Mouse (Mus musculus): ENCODE measurements around the gene Eif2s2.

Gene Eif2s2

DNA sequence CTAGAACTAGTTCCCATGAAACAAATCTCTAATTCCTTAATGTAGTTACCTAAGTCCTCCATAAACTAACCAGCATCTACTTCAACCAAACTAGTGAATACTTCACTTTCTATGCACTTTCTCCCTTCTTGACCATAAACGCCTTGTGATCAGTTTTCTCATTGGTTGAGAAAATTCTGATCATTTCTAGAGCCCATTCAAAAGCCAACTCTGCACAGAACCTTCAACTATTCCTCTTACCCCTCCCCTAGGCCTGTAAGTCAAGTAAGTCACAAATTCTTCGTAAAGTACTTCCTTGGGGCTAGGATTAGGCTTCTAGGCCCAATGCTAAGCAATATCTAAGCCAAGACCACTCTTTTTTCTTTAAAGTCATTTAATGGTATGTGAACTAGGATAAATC lies 1.1 kb downstream of the Eif2s2 start:
- no peak for DNase-seq

DNA sequence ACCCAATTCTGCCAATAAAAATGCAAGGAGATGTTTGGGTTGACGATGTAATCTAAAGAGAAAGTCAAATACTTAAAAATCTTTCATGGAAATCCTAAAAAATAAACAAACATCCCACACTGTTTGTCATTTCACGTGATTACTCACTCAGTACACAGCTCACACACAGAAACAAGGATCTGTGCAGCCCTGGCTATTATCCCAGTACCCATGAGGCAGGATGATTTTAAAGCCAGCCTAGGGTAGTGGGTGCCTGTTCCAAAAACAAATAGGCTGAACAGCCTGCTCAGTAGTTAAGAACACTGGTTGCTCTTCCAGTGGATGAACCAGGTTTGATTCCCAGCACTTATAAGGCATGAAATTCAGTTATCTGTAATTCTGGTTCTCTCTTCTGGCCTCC lies 16.1 kb downstream of the Eif2s2 start:
- DNase-seq, result no peak

DNA sequence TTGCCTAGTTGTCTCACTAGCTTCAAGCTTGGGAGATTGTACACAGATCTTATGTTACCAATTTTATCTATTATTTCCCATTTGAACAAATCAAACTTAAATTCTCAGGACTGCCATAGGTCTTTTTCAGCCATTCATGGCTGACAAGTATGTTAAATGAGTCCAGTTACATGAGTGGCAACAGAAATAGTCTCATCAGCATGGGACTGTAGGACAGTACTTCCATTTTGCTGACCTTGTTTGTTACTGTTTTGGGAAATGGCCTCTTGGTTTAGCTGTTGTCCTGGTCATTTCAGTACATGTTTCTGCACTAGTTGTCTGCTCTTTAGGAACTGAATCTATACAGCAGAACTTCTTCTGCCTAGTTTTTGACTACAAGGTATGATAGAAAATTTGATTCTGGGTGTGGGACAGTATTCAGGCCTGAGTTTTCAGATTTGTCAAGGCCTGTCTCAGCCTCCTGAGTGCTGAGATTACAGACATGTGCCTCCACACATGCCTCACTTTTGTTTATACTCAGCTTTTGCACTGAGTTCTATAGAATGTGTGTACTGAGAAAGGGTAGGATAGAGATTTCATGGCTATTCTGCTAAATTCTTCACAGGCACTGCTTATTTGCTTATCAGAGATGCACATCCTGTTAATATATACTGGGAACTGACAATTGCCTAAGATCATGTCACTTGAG lies 22.6 kb downstream of the Eif2s2 start:
- no peak for DNase-seq

DNA sequence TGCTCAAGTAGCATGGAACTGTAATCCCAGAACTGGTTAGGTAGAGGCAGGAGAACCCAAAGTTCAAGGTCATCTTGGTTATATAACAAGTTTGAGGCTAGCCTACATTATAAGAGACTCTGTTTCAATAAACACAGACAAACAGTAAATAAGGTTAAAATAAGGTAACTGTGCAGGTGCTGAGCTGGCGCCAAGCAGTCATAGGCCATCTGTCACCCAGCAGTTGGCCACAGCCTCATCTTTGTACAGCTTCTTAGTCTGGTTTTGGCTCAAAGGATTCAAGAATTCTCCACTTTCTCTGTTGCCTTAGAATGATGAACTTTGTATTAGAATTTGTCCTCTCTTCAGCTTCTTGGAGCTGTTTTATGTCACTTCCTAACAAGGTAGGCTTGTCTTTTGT lies 24.6 kb downstream of the Eif2s2 start:
- no peak for DNase-seq

DNA sequence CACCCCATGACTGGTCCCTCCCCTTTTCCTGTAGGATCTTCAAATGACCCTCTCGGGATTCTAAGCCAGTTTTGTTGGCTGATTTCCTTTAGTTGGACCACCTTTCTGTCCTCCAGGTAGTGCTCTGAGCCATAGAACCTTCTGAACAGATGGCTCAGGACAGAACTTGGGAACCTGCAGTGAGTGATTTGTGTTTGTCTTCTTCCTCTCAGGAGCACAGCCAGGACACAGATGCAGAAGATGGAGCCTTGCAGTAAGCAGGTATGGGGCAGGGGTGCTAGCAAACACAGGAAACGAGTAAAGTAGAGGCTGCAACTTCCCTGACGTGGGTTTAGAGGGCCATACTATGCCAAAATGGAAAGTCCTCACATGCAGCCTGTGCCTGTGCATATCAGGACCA lies 27.0 kb downstream of the Eif2s2 start:
- no peak for DNase-seq

DNA sequence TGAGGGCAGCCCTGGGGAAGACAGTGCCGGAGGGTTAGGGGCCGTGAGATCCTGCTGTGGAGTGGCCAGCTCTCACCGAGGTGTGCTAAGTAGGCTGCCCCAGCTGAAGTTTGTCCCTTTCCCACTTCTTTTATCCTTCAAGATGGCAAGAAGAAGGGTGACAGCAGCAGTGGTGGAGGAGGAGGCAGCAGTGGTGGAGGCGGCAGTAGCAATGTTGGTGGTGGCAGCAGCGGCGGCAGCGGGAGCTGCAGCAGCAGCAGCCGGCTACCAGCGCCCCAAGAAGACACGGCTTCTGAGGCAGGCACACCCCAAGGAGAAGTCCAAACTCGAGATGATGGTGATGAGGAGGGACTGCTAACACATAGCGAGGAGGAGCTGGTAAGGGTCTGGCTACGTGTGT lies 29.1 kb downstream of the Eif2s2 start:
- no peak for DNase-seq

DNA sequence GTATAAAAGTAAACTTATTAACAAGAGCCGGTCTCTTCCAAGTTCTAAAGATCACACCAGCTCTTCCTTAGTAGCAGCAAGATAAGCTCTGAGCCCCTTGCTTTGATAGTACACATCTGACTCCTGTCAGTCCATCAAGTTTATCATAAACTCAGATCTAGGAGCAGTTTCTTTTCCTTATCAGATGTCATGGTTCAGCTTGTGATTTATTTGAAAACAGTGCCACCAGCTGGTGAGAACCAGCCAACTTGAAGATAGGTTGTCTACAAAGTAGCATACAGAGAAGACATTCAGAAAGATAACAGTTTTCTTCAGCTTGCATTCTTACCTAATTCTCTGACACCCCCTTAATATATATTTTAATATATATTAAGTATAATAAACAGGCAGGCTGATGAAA lies 37.4 kb downstream of the Eif2s2 start:
- peak; percentile 89 for DNase-seq

DNA sequence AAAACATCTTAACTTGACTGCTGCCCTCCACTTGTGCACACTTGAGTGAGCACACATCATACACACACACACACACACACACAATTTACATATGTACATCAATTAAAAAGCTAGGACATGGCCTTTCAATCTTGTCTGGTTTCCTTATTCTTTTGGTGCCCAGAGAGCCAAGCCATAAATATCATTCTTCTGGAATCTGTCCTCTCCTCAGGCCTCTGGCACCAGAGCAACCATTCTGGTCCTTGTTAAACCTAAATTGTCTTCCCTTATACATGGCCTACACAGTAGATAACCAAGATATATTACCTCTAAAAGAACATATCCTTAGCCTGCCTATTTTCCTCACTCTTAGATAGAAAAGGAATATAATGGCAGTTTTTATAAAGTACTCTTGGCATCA lies 44.6 kb downstream of the Eif2s2 start:
- DNase-seq, result no peak

DNA sequence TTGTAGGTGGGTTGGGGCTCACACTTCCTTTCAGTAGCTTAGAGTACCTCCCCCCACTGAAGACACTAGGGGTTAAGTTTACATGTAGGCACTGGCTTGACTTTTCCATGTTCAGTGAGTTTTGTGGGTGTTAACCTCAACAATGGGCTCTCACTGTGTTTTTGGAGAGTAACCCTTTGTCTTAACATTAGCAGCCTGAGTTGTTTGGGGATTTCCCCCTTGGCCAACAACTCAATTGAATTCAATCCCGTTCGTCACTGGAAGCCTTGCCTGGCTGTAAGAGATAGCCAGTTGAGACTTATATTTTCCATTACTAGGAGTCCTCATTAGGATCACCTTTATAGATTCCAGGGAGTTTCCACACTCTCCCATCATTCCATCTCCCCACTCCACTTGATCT lies 56.2 kb downstream of the Eif2s2 start:
- DNase-seq, result no peak

DNA sequence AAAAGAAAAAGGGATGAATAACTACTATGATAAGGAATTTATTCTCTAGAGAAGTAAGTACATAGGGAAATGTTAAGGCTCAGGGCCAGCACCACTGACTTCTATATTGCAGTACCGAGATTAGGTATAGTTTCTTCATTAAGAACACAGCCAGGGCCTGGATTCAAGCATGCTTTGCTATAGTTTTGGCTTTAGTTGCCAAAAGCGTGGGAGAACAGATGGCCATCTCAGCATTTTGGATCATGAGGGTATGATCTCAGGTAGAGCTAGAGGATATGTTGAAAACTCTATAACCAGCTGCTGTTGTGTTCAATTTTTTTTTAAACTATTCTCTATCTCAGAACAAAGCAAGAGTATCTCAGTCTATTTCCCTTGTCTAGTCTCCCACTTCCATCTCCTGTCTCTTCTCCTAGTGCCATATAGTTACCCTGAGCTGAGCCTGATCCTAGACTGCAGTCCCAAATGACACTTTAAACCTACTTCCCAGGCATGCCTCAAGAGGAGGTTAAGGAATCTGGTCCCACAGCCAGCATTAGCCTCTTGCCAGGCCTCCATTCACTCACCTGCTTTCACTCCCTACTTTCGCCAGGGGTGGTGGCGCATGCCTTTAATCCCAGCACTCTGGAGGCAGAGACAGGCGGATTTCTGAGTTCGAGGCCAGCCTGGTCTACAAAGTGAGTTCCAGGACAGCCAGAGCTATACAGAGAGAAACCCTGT lies 58.4 kb downstream of the Eif2s2 start:
- DNase-seq, result no peak

DNA sequence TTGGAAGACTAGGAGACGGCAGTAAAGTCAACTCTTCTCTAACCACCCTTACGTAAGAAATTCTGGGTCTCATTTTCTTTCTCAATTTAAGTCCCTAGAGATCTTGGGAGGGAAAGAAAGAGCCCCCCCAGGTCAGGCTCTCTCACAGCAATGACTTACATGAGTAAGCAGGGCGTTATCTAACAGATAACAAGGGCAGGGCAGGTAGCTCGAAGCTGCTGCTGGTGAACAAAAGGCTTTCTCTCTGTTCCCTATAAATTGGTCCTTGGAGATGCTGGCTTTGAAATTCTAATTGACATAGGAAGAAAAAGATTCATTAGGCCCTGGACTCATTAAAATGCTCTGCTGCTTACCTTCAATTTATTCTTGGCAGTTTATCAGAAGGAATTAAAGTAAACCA lies 60.3 kb downstream of the Eif2s2 start:
- no peak for DNase-seq

DNA sequence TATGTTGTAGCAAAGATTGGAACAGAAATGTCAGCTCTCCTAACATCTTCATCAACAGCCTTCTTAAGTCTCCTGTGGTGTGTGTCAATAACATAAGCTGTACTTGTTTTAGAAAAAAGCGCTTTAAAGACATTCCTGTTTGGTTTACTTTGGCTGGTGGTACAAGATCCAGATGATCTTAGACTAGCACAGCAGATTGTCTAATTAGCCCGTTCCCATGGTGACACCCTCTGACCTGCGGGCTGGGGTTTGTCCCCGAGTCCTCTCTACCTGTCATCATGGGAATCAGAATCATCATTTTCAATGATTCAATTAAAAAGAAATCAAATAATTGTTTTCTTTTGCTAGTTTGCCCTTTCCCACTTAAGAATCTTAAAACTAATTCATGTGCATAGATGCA lies 65.2 kb downstream of the Eif2s2 start:
- no peak for DNase-seq

DNA sequence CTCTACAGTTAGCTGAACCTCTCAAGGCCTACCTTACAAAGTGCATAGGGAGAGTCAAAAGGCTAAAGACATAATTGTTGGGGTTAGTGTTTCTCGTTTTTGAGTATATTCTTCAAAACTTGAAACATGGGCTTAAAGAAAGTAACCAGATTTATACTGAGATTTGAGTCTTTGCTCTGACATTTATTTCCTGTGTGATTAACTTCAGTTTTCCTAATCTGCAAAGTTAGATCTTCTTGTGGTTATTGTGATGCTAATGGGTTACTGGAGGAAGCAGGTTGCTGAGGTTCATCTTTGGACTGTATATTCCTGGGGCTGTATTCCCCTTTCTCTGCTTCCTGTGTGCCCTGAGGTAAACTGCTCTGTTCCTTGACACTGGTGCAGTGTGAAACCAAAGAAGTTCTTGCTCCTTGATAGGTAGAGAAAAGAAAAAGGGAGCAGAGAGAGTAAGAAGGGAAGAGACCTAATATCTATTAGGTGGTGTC lies 66.6 kb downstream of the Eif2s2 start:
- DNase-seq, result no peak

Measured in lung, postnatal 36 days (tissue).